Mouse (Mus musculus): Measurements from ENCODE around the gene Gm49378. TPM values are rescaled to one million over a fixed set of nuclear protein-coding genes. Genes with fewer than 3 reads are reported as not detected.

The Gm49378 gene
- 2.1 and 2.8 TPM in 2 replicates for total RNA-seq (2017)

- ATAC-seq (ENCODE audit: extremely low read depth, insufficient number of reproducible peaks, low FRiP score, poor library complexity, severe bottlenecking): no peak
Observed at GRCm38 (mm10) chr14:55637795-55638194, at the start of gene Gm49378. Gene Gm49378 (minus strand): TSS chr14:55637895.

GRCm38 (mm10) chr14:55682118-55682493, 44.4 kb upstream of the Gm49378 start:
- ATAC-seq (ENCODE audit: extremely low read depth, insufficient number of reproducible peaks, low FRiP score, poor library complexity, severe bottlenecking): no peak

GRCm38 (mm10) chr14:55681160-55682117, 43.7 kb upstream of the Gm49378 start, which contains the start of gene Tinf2:
Gene Tinf2 (minus strand): TSS chr14:55681820.
- peak; percentile 91 for ATAC-seq (ENCODE audit: extremely low read depth, insufficient number of reproducible peaks, low FRiP score, poor library complexity, severe bottlenecking)

- no peak for ATAC-seq (ENCODE audit: extremely low read depth, insufficient number of reproducible peaks, low FRiP score, poor library complexity, severe bottlenecking)
Observed at GRCm38 (mm10) chr14:55677615-55678014, 39.9 kb upstream of the Gm49378 start.

- no peak for ATAC-seq (ENCODE audit: extremely low read depth, insufficient number of reproducible peaks, low FRiP score, poor library complexity, severe bottlenecking)
Observed at GRCm38 (mm10) chr14:55672741-55673060, 35.0 kb upstream of the Gm49378 start.

GRCm38 (mm10) chr14:55671833-55672740, 34.4 kb upstream of the Gm49378 start, which contains the start of the genes Gmpr2 and Nedd8:
Gene Gmpr2 (plus strand): TSS chr14:55671941.
Gene Nedd8 (minus strand): TSS chr14:55672124.
- peak; percentile 98 for ATAC-seq (ENCODE audit: extremely low read depth, insufficient number of reproducible peaks, low FRiP score, poor library complexity, severe bottlenecking)

GRCm38 (mm10) chr14:55671486-55671832, 33.8 kb upstream of the Gm49378 start:
- no peak for ATAC-seq (ENCODE audit: extremely low read depth, insufficient number of reproducible peaks, low FRiP score, poor library complexity, severe bottlenecking)

- ATAC-seq (ENCODE audit: extremely low read depth, insufficient number of reproducible peaks, low FRiP score, poor library complexity, severe bottlenecking): no peak
Observed at GRCm38 (mm10) chr14:55660636-55661035, 22.9 kb upstream of the Gm49378 start.

GRCm38 (mm10) chr14:55659960-55660573, 22.4 kb upstream of the Gm49378 start, which contains the start of gene Mdp1:
Gene Mdp1 (minus strand): TSS chr14:55660508.
- ATAC-seq (ENCODE audit: extremely low read depth, insufficient number of reproducible peaks, low FRiP score, poor library complexity, severe bottlenecking): peak; percentile 84

- ATAC-seq (ENCODE audit: extremely low read depth, insufficient number of reproducible peaks, low FRiP score, poor library complexity, severe bottlenecking): no peak
Observed at GRCm38 (mm10) chr14:55658011-55658410, 20.3 kb upstream of the Gm49378 start.

- ATAC-seq (ENCODE audit: extremely low read depth, insufficient number of reproducible peaks, low FRiP score, poor library complexity, severe bottlenecking): no peak
Observed at GRCm38 (mm10) chr14:55656935-55657334, 19.2 kb upstream of the Gm49378 start.

GRCm38 (mm10) chr14:55651528-55651927, 13.8 kb upstream of the Gm49378 start:
- ATAC-seq (ENCODE audit: extremely low read depth, insufficient number of reproducible peaks, low FRiP score, poor library complexity, severe bottlenecking): no peak

GRCm38 (mm10) chr14:55649884-55650283, 12.2 kb upstream of the Gm49378 start, which contains the start of gene Tssk4:
Gene Tssk4 (plus strand): TSS chr14:55650184.
- no peak for ATAC-seq (ENCODE audit: extremely low read depth, insufficient number of reproducible peaks, low FRiP score, poor library complexity, severe bottlenecking)

GRCm38 (mm10) chr14:55644261-55644888, 6.7 kb upstream of the Gm49378 start:
- no peak for ATAC-seq (ENCODE audit: extremely low read depth, insufficient number of reproducible peaks, low FRiP score, poor library complexity, severe bottlenecking)

- ATAC-seq (ENCODE audit: extremely low read depth, insufficient number of reproducible peaks, low FRiP score, poor library complexity, severe bottlenecking): peak; percentile 70
Observed at GRCm38 (mm10) chr14:55643060-55643907, 5.6 kb upstream of the Gm49378 start, which contains the start of gene Tm9sf1. Gene Tm9sf1 (minus strand): TSS chr14:55643806.

GRCm38 (mm10) chr14:55642679-55643059, 5.0 kb upstream of the Gm49378 start:
- no peak for ATAC-seq (ENCODE audit: extremely low read depth, insufficient number of reproducible peaks, low FRiP score, poor library complexity, severe bottlenecking)

GRCm38 (mm10) chr14:55641291-55641690, 3.6 kb upstream of the Gm49378 start:
- no peak for ATAC-seq (ENCODE audit: extremely low read depth, insufficient number of reproducible peaks, low FRiP score, poor library complexity, severe bottlenecking)

GRCm38 (mm10) chr14:55640816-55641215, 3.1 kb upstream of the Gm49378 start:
- no peak for ATAC-seq (ENCODE audit: extremely low read depth, insufficient number of reproducible peaks, low FRiP score, poor library complexity, severe bottlenecking)

All from neutrophil, adult 5-6 weeks (primary cell).